Mouse (Mus musculus) cerebellum, adult 11-12 months (tissue): ENCODE data around the gene Cacul1.
"Not testable (repeated sequence)": the region's sequence is repeated elsewhere in the genome, so short reads cannot be mapped to it uniquely, and the experiment has no call there.

Experiments
- DNase-seq: peaks from one replicate; pipeline ENCODE4 v3.0.0; 2022

Cacul1 gene

DNA sequence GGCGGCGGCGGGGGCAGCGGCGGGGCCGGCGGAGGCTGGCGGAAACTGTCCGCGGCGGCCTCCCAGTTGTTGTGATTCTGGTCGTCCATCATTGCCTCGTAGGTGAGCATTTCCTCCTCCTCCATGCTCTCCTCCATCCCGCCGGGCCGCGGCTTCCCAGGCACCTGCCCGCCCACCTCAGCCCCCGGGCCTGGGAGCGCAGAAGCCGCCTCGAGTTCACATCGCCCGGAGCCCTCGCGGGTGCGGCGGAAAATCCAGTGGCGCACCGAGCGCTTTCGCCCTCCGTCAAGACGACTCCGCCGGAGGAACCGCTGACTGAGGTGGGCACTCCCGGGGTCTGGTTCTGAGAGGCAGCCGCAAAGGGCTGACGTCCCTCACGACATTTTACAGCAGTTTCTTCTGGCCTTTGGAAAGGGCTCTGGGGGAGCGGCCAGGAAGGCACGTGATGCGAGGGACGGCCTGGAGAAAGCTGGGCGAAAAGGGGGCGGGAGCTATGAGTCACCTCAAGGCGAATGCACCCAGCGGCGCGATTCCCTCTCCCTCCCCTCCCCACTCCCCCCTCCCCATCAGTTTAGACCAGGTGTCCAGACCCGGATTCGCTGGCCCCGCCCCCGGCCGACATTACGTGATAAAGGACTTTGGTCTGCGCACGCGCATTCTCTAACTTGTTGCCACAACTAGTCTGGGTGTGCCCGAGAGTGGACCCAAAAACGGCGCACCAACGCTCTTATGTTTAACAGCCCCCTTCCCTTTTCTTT lies at the start of gene Cacul1:
Gene Cacul1 (minus strand): TSS at position 444 of the 758 bp plus-strand sequence.
- DNase-seq, result peak; percentile 97

DNA sequence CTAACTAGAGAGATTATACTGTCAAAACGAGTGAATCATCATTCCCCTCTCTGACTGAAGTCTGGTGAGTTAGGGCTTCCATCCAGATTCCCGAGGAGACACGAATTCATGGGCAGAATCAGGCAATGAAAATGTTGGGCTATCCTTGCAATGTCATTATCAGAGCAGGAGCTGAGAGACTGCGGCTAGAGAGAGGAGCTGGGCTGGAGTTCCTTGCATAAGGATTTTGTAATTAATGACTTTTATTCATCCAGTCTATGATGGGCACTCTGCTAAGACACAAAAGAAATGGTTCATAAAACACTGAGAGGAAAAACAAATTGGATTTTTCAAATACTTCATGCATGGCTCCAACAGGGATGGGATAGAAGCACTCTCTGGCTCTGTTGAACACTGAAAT lies 38.6 kb upstream of the Cacul1 start:
- DNase-seq, result no peak

DNA sequence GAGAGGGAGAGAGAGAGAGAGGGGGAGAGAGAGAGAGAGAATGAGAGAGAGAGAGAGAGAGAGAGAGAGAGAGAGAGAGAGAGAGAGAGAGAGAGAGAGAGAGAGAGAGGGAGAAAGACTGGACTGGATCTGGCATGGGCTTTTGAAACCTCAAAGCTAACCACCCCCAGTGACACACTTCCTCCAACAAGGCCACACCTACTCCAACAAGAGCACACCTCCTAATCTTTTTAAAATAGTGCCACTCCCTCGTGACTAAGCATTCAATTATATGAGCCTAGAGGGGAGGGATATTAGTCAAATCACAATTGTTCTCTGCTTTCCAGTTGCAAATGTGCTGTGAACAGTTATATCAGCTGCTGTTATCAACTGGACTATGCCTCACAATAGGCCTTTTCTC lies 36.2 kb upstream of the Cacul1 start:
- DNase-seq, result no peak

DNA sequence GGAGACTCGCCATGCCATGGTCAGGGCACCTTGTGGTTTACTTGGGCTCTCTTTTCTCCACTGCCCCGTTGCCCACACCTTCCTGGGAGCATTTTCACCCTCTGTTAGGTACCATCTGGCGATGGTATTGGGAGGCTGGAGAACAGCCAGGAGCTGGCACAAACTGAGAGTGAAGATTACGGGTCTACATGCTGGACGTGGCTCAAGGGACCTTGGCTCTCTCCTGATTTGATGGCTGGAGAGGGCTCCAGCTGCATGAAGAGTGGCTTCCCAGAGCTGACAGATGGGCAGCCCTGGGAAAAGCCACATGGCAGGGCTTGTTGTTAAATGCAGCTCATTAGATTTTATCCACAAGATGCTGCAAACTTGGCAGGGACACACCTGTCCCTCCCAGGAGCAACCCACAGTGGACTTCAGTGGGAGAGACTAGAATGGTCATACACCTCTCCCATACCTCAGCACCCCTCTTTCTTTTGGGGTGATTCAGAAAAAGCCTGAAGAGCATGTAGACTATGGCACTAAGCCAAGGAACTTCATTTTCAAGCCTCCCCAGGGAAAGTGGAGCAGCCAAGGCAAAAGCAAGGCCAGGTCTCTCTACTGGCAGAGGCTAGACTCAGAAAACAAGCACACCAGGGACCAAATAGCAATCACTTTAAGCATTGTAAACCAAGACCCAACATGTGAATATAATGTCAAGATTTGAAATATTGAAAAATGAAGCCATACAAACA lies 34.8 kb upstream of the Cacul1 start:
- peak; percentile 86 for DNase-seq

DNA sequence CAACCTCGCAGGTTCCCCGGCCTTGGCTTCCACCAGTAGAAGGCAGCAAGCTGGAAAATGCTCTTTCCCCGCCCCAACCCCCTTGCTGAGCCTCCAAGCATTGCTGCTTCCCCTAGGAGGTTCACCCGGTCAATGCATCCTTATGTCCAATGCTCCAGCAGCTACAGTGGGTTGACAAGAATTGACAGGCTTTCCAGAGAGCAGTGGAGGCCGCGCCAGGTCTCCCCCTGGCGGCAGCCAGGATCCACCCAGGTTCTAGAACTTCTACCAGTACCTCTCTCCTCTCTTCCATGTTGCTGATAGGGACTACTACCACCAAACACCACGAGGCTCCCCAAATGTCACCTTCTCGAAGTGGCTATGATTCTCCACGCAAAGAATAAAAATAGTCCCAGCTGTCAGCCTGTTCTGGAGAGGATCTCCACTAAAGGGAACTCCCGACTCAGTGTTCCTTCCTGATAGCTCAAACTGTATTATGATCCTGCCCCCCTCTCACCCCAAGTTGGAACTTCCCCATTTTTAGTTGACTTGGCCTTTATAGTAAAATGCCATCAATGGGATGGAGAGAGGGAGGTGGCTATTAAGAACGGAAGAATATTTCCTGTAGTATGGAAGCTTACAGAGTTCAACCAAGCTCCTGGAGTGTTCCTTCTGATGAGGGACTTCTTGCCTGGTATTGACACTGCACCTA lies 30.8 kb upstream of the Cacul1 start:
- DNase-seq, result no peak

DNA sequence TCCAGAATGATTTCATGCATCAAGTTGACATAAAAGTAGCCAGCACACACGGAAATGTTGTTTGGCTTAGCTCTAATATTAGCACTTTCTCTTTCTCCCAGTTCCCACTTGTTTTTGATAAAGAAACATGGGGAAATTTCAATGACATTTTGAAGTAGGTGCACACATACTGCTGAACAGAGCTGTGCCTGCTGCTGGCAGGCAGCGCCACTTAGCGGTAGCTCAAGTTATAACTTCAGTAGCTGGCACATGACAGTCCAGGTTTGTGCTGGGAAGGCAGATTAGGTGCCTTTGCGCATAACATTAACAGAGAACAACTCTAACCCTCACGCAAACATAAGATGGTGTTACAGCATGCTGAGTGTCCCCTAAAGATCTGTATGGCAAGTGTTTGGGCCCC lies 27.9 kb upstream of the Cacul1 start:
- DNase-seq, result no peak

DNA sequence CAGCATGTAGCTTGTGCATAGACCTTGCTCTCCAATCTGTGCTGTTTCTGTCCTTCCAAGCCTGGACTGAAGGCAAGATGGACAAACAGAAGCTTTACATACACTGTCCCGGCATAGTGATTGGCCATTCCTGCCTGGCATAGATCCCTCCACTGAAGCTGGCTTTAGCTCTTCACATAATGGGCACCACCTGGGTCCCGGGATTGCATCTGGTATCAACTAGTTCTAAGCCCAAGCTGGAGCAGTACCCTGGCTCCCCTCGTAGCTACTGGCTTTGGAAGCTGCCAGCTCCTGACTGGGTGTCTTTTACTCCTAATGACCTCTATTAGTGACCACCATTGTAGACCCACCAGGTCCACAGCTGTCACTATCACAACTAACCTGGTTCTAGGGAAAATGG lies 22.8 kb upstream of the Cacul1 start:
- no peak for DNase-seq

DNA sequence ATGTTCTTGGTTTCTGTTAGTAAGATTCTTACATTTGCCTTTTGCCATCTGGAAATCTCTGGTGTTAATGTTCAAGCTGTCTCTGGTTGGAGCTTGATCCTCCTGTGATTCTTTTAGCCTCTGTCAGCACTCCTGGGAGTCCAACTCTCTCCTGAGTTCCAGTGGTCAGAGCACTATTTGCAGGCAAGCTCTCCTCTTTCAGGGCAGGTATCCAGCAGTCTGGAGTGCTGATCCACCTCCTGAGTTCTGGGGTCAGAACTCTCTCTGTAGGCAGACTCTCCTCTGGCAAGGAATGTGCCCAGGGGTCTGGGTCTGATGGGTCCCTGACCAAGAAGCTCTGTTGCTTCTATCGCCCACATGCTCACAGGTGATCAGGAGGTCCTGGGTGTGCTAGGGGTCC lies 21.2 kb upstream of the Cacul1 start:
- not testable (repeated sequence) for DNase-seq

DNA sequence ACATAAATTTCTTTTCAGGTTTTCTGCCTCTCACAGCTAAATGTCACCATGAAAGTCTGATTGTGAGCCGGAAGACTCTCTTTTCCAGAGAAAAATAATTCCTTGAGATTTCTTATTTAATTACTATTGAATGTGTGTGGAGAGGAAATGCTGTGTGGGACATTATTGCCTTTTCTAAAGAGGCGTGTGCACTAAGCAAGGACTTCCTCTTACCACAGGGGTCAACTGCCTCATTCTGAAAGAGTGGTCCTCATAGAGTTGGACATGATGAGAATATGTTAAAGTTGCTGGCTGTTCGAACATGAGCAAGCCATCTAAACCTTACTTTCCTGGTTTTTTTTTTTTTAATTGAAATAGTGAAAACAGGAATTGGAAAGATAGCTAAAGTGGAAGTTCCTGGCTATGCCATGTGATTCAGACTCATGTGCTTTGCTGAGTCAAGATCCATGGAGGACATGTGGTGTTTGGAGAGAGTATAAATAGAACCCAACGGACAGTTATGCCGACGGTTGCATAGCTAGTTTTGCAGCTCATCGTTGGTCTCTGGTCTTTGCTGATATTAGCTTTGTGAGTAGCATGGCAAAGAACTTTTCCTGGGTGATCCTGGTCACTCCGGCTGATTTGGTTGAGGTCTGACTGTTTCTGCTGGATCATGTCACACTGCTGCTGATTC lies 17.3 kb upstream of the Cacul1 start:
- DNase-seq, result no peak

DNA sequence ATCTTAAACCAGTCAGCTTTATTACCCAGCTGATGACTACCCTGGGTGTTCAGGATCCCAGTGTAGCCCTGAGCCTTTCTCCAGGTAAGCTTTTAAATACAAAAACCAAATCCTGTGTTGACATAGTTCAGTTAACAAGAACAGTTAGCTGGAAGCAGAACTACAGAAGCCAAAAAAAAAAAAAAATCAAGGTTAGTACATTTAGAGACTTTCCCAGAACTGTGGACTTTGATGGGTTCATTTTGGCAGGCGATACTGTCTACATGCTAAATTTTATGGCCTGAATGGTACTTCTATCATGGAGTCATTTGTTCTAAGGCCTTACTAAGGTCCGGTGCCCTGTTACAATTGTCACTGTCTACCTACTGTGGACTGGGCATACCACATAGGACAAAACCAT lies 8.8 kb upstream of the Cacul1 start:
- DNase-seq, result no peak

DNA sequence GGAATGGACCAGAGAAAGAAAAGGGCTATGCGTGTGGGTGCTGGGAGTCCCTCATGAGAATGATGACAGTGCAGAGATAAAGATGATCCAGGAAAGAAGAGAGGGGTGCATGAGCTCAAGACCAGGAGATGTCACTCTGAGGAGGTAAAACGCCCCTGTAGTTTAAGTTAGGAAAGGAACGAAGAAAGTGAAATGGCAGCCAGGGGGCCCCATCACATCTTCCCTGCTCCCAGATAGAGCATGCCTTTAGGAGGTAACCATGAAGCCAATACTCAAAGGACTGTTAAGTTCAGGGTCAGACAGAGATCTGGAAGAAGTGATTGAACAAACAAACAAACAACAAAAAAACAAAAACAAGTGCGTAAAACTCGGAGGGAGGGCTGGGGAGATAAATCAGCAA lies 5.8 kb upstream of the Cacul1 start:
- no peak for DNase-seq

DNA sequence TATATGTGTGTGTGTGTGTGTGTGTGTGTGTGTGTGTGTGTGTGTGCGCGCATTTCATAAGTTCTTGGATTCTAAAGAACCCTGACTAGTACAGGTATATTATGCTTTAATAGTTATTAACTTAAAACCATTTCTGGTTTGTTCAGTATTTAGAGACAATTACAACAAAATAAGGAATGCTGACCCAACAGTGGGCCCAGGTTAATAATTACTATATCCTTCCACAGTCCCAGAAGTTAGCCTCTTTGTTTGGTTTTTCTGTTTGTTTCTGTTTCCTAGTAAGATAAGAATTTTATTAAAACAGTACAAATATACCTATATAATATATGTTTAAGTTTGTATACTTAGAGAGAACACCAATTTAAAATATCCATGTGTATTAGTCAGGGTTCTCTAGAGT lies 2.4 kb upstream of the Cacul1 start:
- DNase-seq, result no peak

DNA sequence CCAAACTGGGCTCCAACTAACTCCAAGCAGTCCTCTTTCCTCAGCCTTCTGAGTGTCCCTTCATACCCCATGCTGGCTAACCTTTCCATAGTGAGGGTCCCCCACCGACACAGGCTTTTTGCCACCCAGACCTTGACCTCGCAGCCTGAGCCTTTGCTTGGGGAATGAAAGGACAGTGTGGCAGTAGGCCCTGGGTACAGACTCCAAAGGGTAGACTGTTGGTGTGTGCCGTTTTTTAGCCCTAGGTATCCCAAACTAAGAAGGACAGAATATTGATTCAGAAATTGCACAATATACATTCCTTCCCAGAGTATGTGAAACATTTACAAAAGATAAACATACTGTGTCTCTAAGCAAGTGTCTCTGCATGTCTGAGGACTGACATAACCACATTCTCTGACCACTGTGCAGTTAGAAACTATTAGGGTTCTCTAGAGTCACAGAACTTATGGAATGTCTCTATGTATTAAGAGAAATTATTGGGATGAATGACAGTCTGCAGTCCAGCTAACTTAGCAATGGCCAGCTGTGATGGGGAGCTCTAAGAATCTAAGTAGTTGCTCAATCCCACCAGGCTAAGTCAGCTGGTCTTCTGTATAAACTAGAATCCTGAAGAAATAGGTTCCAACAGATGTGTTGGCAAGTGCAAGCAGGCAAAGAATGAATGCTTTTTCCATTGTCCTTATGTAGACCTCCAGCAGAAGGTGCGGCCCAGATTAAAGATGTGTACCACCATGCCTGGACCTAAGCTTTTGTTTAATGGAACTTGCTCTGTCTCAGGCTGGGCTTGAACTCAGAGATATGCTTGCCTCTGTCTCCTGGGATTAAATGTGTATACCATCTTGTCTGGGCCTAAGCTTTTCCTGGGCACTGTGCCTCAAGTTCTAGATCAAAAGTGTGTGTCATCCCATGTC lies 809 bp upstream of the Cacul1 start:
- DNase-seq, result peak; percentile 37

DNA sequence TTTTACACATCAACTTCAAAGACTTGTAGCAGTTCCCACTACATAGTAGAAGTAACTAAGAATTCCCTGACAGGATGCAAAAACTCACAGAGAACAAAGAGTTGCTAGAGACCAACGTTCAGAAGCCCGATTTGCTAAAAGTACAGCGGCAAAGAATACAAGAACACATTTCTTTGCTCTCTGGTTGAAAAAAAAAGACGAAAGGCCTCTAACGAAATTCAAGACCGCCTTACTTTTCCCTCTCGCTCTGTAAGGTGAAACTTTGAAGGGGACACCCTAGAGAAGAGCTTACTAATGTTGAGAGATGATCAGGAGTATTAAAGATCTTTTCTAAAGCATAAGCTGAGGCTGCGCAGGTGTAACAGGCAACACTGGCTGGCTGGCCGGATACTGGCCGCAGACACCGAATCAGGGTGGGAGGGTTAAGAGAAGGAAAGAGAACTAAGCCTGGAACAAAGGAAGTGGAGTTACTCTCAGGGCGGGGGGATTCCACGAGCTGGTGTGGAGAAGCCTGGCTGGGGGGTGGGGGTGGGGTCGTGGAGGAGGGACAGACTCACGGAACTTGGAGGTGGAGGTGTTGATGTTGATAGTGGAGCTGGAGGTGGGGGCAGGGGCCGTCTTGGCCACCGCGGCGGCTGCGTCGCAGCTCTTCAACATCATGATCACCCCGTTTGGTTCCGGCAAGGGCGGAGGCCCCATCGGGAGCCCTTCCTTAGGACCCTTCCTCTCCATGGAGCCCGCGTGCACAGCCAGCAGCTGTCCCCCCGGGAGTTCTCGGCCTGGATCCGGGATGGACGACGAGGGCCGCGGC lies 849 bp downstream of the Cacul1 start:
- peak; percentile 67 for DNase-seq

DNA sequence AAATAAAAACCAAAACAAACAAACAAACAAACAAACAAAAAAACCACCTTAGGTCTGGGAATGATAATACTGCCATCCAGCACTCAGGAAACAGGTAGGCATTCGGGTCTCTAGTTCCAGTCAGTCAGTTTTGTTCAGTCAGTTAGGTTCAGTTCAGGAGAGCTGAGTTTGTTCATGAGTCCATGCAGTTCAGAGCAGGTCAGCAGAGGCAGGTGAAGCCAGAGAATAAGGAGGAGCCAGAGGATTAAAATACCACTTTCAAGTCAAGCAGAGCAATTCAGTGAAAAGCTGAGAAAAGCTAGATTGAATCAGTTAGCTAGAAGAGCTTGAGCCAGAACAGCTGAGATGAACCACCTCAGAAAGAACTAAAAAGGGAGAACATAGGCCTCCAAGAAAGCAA lies 4.1 kb downstream of the Cacul1 start:
- no peak for DNase-seq

DNA sequence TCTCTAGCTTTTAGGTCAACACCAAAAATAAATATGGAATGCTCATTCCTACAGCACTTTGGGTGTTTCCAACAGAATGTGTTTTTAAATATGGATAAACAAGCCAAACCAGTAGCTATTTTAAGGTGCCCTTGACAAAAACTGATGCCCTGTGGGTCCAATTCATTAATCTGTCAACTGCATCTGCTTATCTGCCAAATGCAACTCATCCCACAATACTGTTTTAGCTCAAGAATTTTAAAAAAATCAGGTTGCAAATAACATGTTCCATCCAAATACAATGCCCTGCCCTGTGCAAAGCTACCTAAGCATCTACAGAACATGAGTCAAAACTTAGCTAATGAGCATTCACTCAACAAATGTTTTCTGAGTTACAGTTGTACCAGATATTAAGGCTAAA lies 20.3 kb downstream of the Cacul1 start:
- no peak for DNase-seq

DNA sequence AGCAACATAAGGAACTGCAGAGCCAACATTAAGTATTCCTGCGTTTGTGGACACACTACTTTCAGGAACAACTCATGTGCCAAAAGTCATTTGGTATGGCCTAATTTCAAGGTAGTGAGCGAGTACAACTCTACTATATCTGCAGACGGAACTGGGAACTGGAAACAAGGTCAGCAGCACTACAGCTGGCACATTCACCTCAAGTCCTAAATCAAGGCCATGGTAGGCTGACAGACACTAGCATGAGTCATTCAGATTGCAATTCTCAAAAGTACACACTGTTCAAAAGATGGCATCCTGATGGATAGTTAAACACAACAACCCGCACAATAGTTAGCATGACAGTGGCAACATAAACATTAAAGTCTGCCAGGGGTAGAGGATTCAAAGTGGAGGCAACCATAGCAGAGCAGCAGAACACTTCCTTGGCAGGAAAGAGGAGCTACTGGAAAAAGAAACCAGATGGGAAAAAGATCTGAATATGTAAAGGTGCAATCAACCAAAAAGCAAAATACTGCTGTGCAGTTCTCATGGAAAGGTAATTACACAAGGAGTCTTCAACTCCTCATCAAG lies 25.9 kb downstream of the Cacul1 start:
- no peak for DNase-seq

DNA sequence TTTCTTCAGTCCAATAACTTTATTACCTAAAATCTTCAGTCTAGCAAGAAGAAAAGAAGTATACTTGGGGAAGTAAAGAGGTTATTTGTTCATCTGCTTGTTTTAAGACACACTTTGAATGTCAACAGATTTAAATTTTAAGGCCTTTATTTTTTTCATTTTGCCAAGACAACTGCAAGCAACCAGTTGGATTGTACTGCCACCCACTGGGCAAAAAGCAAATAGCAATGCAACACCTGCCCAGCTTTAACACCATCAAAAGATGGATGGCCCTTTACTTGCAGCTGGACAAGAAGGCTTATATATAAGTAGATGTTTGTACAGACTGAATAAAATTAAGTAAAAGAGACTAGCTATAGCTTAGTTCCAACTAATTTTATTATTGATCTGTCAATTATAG lies 27.3 kb downstream of the Cacul1 start:
- no peak for DNase-seq

DNA sequence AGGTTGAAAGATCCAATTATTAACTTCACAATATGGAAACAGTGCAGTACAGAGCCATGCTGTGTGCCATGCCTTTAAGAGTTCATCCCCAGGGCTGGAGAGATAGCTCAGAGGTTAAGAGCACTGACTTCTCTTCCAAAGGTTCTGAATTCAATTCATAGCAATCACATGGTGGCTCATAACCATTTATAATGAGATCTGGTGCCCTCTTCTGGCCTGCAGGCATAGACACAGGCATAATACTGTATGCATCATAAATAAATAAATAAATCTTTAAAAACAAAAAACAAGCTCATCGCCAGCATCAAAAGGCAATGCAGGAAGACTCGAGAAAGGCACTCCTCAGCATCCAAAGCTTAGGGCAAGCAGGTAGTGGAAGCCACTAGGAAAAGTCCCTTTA lies 37.5 kb downstream of the Cacul1 start:
- DNase-seq, result no peak

DNA sequence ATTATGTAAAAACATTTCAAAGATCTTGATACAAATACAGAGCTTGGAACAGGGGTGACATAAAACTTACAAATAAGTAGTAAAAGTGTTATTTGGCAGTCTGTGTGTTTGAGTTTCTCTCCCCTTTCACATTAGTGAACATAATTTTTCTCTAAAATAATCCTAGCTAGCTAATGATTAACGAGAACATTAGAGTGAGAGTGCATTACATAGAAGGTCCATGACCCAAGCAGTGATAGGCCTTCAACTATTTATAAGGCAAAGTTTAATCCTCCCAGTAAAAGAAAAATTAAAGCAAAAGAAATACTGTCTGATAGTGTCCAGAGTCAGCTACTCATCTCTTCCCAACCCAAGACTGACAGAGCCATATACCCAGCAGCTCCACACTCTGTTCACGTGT lies 48.9 kb downstream of the Cacul1 start:
- DNase-seq, result no peak

DNA sequence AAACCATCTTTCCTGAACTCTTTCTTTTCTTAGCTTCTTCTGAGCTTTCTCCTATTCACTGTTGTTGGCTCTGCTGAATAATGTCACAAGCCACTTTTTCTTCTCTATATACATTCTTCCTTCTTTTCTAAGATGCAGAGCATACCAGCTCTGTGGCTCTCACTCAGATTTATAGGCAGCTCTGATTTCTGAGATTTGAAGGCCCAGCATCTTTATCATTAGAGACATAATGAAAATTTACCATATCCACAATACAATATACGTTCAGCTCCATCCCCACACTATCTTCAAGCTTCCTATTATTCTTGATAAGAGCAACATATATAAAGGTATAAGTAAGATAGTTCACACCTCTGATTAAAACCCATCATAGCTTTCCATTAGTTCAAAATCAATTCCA lies 50.7 kb downstream of the Cacul1 start:
- no peak for DNase-seq
